ENCODE assay signal across 21 mouse cellular contexts in the genomic region with DNA sequence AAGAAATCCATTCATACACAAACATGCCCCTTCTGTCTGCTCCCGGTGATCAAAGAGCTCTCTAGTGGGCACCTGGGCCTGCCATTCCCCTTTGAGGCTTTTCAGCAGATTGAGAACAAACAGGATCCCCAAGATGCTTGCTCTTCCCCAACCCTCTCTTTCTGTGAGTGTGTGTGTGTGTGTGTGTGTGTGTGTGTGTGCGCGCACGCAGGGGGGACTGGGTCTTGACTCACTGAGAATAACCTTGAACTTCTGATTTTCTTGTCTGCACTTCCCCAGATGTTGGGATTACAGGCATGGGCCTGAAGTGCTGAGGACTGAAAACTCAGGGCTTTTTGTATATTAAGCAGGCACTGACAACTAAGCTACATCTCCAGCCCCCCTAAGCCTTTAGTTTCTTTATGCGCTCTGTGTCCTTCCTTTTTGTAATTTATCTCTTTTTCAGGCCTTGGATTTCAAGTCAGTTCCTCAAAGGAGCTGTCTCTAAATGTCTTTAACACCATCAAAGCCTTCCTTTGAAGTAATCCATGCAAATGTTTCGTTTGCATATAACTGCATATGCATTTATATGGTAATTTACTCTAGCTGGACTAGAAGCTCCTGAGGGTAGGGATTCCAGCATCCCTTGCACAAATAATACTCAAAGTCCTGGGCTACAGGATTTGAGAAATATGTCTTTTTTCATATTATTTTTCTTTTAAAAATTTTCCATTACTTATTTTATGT. TPM values are rescaled to one million over a fixed set of nuclear protein-coding genes. Genes with fewer than 3 reads are reported as not detected.
DNase-seq lines count a peak whose midpoint lies in the region; TF ChIP-seq lines count a peak whose summit lies in the region.
"Had no signal": no experiment of that assay in that cellular context is flagged by ENCODE, and none has a peak within 500 bp of the region (broad histone marks: within the 10 kb centered on the region; RNA-seq: fewer than 3 reads in every experiment).

No protein-coding gene starts in this region.

- no peak overlapping the region for H3K27ac ChIP-seq in MEL (ENCODE audit: control insufficient read depth, low read depth, low read length)
- H3K27ac ChIP-seq: embryonic facial prominence, embryonic 12.5 days; forebrain, embryonic 15.5 days; heart, embryonic 15.5 days; hindbrain, embryonic 10.5 days; hindbrain, embryonic 14.5 days had no signal

- H3K79me2 ChIP-seq in MEL (ENCODE audit: control insufficient read depth, insufficient read depth, low read length, poor library complexity), result no peaks in the 10 kb centered on the region

- no peak for TF ChIP-seq POLR2A in MEL (IDR thresholded peaks at IDR 0.05; ENCODE audit: control insufficient read depth in 1 of 2, insufficient read depth in 1 of 2, low read depth in 1 of 2, low read length in 2 of 2, poor library complexity in 1 of 2)

- peak; percentile 34 for DNase-seq in adrenal gland, postnatal 10 days
- DNase-seq in adrenal gland, postnatal 4 days (ENCODE audit: low spot score in 2 of 2), result no peak
- DNase-seq in thymus, postnatal 0 days (ENCODE audit: low spot score), result peak; percentile 14
- no peak for DNase-seq in thymus, postnatal 36 days
- no peak for DNase-seq in MEL (ENCODE audit: low read depth, low spot score)
- DNase-seq in T-cell, adult 2 months (ENCODE audit: low spot score), result no peak
- no peak for DNase-seq in embryo, embryonic 10 days (ENCODE audit: low spot score)
- DNase-seq: cerebellum, adult 11 months; cerebellum, adult 8-10 months; cerebellum, postnatal 14 days; gastrocnemius, postnatal 36 days; heart, adult 18-20 months; heart, postnatal 14 days; kidney, adult 2 months had no signal

- TF ChIP-seq CTCF in MEL (IDR thresholded peaks at IDR 0.05 in 2 of 3, conservative IDR thresholded peaks at IDR 0.05 in 1 of 3; ENCODE audit: control insufficient read depth in 1 of 3, insufficient read depth in 1 of 3, low read depth in 2 of 3, low read length in 3 of 3, poor library complexity in 1 of 3, severe bottlenecking in 1 of 3), result no peak

- no peaks in the 10 kb centered on the region for H3K36me3 ChIP-seq in MEL (ENCODE audit: control insufficient read depth in 1 of 2, insufficient read depth in 2 of 2, low read length in 2 of 2)
- H3K36me3 ChIP-seq: embryonic facial prominence, embryonic 12.5 days; forebrain, embryonic 15.5 days; G1E; heart, embryonic 15.5 days; hindbrain, embryonic 10.5 days had no signal

- no peak overlapping the region for H3K4me3 ChIP-seq in MEL (ENCODE audit: control insufficient read depth in 1 of 2, insufficient read depth in 1 of 2, low read depth in 2 of 2, low read length in 2 of 2)
- H3K4me3 ChIP-seq: embryonic facial prominence, embryonic 12.5 days; forebrain, embryonic 15.5 days; heart, embryonic 15.5 days; hindbrain, embryonic 10.5 days had no signal

- no peaks in the 10 kb centered on the region for H3K27me3 ChIP-seq in MEL (ENCODE audit: control insufficient read depth in 1 of 2, insufficient read depth in 2 of 2, low read length in 2 of 2)
- H3K27me3 ChIP-seq: CH12.LX; embryonic facial prominence, embryonic 12.5 days; forebrain, embryonic 15.5 days; heart, embryonic 15.5 days had no signal

- no peaks in the 10 kb centered on the region for H3K9me3 ChIP-seq in MEL (replicated peaks; ENCODE audit: insufficient read depth, low read length)
- H3K9me3 ChIP-seq: embryonic facial prominence, embryonic 12.5 days; forebrain, embryonic 15.5 days; G1E; heart, embryonic 15.5 days; hindbrain, embryonic 10.5 days had no signal

- no peak overlapping the region for H3K9ac ChIP-seq in MEL (ENCODE audit: control insufficient read depth, low read depth, low read length, poor library complexity, severe bottlenecking)
- H3K9ac ChIP-seq: embryonic facial prominence, embryonic 12.5 days; forebrain, embryonic 15.5 days; heart, embryonic 15.5 days; hindbrain, embryonic 14.5 days had no signal

- no peak for TF ChIP-seq EP300 in MEL (IDR thresholded peaks at IDR 0.05; ENCODE audit: low read depth in 1 of 2, low read length in 2 of 2)

- H3K4me1 ChIP-seq in MEL (ENCODE audit: control insufficient read depth in 1 of 2, insufficient read depth in 2 of 2, low read length in 2 of 2), result no peaks in the 10 kb centered on the region
- H3K4me1 ChIP-seq: embryonic facial prominence, embryonic 12.5 days; forebrain, embryonic 15.5 days; heart, embryonic 15.5 days had no signal

- TF ChIP-seq RAD21 in MEL (IDR thresholded peaks at IDR 0.05; ENCODE audit: low read depth, low read length), result no peak

TF ChIP-seq in MEL, 35 proteins besides CTCF, POLR2A, EP300 and RAD21:
- TF ChIP-seq MYB (IDR thresholded peaks at IDR 0.05; ENCODE audit: low read depth, low read length), result 0 out of 2 replicates have a peak, but pooled peaks have one; percentile 15
- no peak for TF ChIP-seq USF1 (IDR thresholded peaks at IDR 0.05; ENCODE audit: low read depth, low read length)
- no peak for TF ChIP-seq POLR2AphosphoS2 (IDR thresholded peaks at IDR 0.05; ENCODE audit: low read length)

RNA-seq across cellular contexts. Expression of a gene that starts 34.4 kb away (rescaled TPM):
- total RNA-seq in adrenal gland, postnatal 10 days (2021), result 10 to 100 TPM; 19.8 to 26.7 TPM
- 10 to 100 TPM; 22.7 to 33.1 TPM for total RNA-seq in adrenal gland, postnatal 4 days (2021)
- 3.6 and 6.6 TPM in 2 replicates for polyA plus RNA-seq in thymus, postnatal 0 days (2015; fragmentation: Nextera tagmentation; extraction: Ambion mirVana)
- not detected in 2 replicates for total RNA-seq in MEL (2012; rRNA removed)
- not detected for polyA plus RNA-seq in MEL (2012; ENCODE audit: insufficient read depth in 1 of 2, insufficient read length in 2 of 2, low read depth in 1 of 2, low replicate concordance in 2 of 2, missing spikeins in 1 of 2)

Comparison
In these comparisons a context has a peak if more than half of its experiments do, and no peak if none do; other contexts are left out.
1. DNase-seq: peak in adrenal gland, postnatal 10 days (single experiment) and thymus, postnatal 0 days (single experiment); none in adrenal gland, postnatal 4 days (0 of 2), thymus, postnatal 36 days (0 of 2), MEL (single experiment), T-cell, adult 2 months (single experiment) and embryo, embryonic 10 days (single experiment).
2. RNA of a gene that starts 34.4 kb away (total RNA-seq): 22.7 to 33.1 TPM in adrenal gland, postnatal 4 days and 19.8 to 26.7 TPM in adrenal gland, postnatal 10 days; not detected in MEL; every median in the first group is over 10 times any median in the second.